Mouse (Mus musculus) lung, embryonic 15.5 days (tissue): ENCODE results near the gene Smyd3. TPM values are rescaled to one million over a fixed set of nuclear protein-coding genes. Genes with fewer than 3 reads are reported as not detected.

Experiments used
- ATAC-seq: fragments of 200-750 bp; cut with Nextera tagmentation; 2 replicates; pipeline ENCODE4 v1.8.0; 2017; ENCODE audit warnings: moderate number of reproducible peaks, borderline replicate concordance; ENCODE audit not compliant: low FRiP score, low TSS enrichment; ENCODE audit errors: extremely low read depth
- H3K27ac ChIP-seq: fragments of 300-500 bp; sonication (generic); 2 replicates; pipeline ENCODE4 v1.5.1; 2015; ENCODE audit warnings: moderate library complexity, mild to moderate bottlenecking, inconsistent platforms
- H3K27me3 ChIP-seq: fragments of 300-500 bp; sonication (generic); 2 replicates; pipeline ENCODE4 v1.6.1; 2015; ENCODE audit warnings: inconsistent platforms
- H3K36me3 ChIP-seq: fragments of 300-500 bp; sonication (generic); 2 replicates; pipeline ENCODE4 v1.6.1; 2015; ENCODE audit warnings: inconsistent platforms
- H3K4me1 ChIP-seq: fragments of 300-500 bp; sonication (generic); 2 replicates; pipeline ENCODE4 v1.6.1; 2015; ENCODE audit warnings: inconsistent platforms
- H3K4me2 ChIP-seq: fragments of 300-500 bp; sonication (generic); 2 replicates; pipeline ENCODE4 v1.6.1; 2015; ENCODE audit warnings: inconsistent platforms, mild to moderate bottlenecking, moderate library complexity
- H3K4me3 ChIP-seq: fragments of 300-500 bp; sonication (generic); 2 replicates; pipeline ENCODE4 v1.5.1; 2015; ENCODE audit warnings: mild to moderate bottlenecking, inconsistent platforms
- H3K9ac ChIP-seq: fragments of 300-500 bp; sonication (generic); 2 replicates; pipeline ENCODE4 v1.6.1; 2015; ENCODE audit warnings: inconsistent platforms
- H3K9me3 ChIP-seq: fragments of 300-500 bp; sonication (generic); 2 replicates; pipeline ENCODE4 v1.6.1; 2016; ENCODE audit warnings: inconsistent platforms
- WGBS: fragments of 180-500 bp; shearing (Covaris S2); methylation state at CpG from one replicate; pipeline ENCODE4 v1.1.7; 2015; 5-methylcytosine and 5-hydroxymethylcytosine counted together
- polyA plus RNA-seq: library from polyadenylated mRNA; unstranded; fragments of >200 nt; fragmentation: Nextera tagmentation; extraction: Ambion mirVana; gene quantifications from 2 replicates; pipeline ENCODE4 v1.2.1, GENCODE M21; 2015

Gene Smyd3
- polyA plus RNA-seq, 1 experiment from 2014 or later = 18.3 TPM

DNA sequence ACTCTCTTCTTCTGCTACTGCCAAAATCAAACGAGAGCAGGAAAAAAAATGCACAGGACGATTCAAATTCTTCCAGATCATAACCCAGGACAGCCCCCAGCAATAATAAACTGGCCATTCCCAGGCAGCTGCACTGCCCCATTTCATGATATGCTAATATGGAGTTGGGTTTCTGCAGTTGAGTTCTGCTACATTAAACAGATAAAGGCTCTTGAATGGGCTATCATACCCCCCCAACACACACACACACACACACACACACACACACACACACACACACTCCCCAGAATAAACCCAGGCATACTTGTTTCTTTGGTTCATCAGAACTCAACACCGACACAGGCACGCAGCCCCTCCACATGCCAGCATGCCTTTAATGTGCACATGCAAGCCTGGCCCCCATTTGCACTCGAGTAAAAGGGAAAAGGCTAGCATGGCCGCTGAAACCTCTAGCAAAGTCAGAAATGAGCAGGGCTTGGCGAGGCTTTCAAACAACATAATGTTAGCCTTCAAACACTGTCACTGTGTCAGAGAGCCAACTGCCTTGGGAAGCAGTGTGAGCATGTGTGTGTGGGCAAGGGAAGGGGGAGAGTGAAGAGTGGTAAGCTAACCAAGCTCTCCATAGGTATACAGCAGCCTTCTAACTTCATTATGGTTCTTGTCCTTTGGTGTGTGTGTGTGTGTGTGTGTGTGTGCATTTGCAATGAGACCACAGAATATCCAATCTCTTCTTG is 513.5 kb downstream of the Smyd3 start:
- Histone ChIP-seq H3K27ac (no peak overlapping the region), H3K9ac (no peak overlapping the region), H3K4me1 (no peaks in the 10 kb centered on the region), H3K4me3 (no peak overlapping the region), H3K4me2 (no peak overlapping the region), H3K9me3 (no peaks in the 10 kb centered on the region), H3K27me3 (no peaks in the 10 kb centered on the region), H3K36me3 (no peaks in the 10 kb centered on the region)
- 68% methylated on average over 7 of the region's 7 CpGs for WGBS
- ATAC-seq = no peak

DNA sequence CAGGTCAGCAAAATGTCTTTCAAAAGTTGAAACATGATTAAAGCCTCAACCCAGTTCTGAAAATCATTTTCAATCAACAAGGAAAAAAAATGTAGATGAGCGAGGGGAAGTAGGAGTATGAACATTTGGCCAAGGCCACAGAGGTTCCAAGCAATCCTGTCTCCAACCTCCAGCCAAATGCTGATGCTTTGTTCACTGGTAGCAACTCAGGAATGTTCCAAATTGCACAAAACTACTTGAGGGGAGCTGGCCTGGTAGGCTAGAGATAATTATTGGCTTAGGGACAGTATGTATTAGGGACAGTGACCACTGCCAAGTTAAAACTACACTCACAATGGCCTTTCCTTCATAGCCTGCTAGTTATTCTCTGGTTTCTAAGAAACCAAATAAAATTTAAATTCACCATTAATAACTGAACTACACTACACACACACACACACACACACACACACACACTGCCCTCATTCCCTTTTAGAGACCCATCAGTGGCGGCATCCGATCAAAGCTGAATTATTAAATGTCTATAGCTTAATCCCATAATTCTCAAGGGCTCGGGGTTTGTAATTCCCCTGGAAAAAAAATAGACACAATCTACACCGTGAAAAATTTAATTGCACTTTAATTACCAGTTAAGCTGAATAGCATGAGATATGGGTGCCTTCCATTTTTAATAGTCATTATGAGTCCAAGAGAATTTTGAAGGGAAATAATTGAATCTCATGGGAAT is 514.3 kb downstream of the Smyd3 start:
- ATAC-seq = no peak
- Histone ChIP-seq H3K36me3 (no peaks in the 10 kb centered on the region), H3K4me1 (no peaks in the 10 kb centered on the region), H3K4me2 (no peak overlapping the region), H3K27ac (no peak overlapping the region), H3K27me3 (no peaks in the 10 kb centered on the region), H3K9me3 (no peaks in the 10 kb centered on the region), H3K9ac (no peak overlapping the region), H3K4me3 (no peak overlapping the region)
- WGBS = 82% methylated on average over 5 of the region's 5 CpGs

DNA sequence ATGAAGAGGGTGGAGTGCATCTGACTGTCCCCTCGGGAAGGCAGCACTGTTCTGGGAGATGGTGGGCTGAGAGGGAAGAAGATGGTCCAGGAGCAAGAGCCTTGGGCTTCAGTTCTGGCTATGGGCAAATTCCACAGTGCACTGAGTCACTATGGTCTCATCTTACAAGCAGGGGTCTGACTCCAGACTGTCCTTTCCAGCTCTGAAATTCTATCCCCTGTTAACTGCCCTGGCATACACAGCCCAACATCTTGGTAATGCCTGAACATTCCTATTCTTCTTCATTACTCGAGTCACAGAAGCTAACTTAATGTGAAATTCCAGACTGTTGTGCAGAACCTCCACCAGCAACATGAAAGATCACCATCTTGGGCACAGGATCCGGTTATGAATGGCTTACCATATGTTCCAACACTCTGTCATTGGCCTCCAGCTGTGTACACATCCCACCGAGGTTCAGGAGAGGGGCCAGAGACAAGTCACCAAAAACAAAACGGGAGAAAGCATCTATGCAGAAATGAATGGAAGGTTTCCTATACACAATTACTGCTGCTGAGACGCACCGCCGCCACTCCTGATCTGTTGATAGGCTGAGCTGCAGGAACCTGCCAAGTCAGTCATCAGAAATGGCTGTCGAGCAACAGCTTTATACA is 517.8 kb downstream of the Smyd3 start:
- Histone ChIP-seq H3K36me3 (no peaks in the 10 kb centered on the region), H3K9me3 (no peaks in the 10 kb centered on the region), H3K27me3 (no peaks in the 10 kb centered on the region), H3K4me1 (peaks cover 13% of the 10 kb centered on the region), H3K4me2 (no peak overlapping the region), H3K4me3 (no peak overlapping the region), H3K27ac (no peak overlapping the region), H3K9ac (no peak overlapping the region)
- ATAC-seq = no peak
- WGBS = 51% methylated on average over 9 of the region's 9 CpGs

DNA sequence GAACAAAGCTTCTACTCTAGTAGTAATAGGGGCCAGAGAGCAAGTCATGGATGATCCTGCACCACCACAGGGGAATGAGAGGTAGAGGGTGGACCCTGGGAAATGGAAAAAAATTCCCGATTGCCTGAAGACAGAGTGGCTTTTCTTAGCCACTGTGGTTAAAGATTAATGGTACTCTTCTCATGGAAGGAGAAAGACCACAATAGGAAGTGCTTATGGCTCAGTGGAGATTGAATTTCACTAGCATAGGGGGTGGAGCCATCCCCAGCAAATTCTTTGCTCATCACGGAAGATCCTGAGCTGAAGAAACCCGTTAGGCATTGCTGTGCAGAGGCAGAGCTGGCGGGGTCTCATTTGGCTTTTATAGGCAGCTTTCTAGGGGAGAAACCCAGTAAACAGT is 520.0 kb downstream of the Smyd3 start:
- peak; percentile 47; the same call in 1 of the 2 replicates for ATAC-seq

DNA sequence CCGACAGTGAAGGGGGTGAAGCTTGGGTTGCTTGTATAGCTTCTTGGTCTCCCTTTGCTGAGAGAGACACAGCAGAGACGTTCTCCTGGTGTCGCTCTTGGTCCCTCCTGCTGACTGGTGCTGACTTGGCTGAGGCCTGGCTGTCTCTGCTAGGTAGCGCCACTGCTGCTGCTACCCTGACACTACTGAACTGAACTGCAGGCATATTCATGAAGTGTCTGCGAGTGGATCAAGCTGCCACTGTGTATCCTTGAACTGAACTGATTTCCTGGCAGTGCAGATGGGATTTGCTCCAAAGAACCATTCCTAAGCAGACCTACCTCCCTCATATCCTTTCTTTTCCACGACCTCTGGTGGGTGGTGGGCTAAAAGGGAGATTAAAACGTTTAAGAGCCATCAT is 523.6 kb downstream of the Smyd3 start:
- no peak overlapping the region for H3K27ac ChIP-seq
- peak; percentile 52; the same call in 1 of the 2 replicates for ATAC-seq
- H3K4me1 ChIP-seq = peaks cover 37% of the 10 kb centered on the region
- no peaks in the 10 kb centered on the region for H3K27me3 ChIP-seq
- no peak overlapping the region for H3K4me2 ChIP-seq
- H3K4me3 ChIP-seq = no peak overlapping the region
- 36% methylated on average over 7 of the region's 7 CpGs for WGBS
- H3K9ac ChIP-seq = no peak overlapping the region
- H3K9me3 ChIP-seq = no peaks in the 10 kb centered on the region
- no peaks in the 10 kb centered on the region for H3K36me3 ChIP-seq

More for the DNA sequence above, 520.0 kb downstream of the Smyd3 start:
- Histone ChIP-seq H3K36me3 (no peaks in the 10 kb centered on the region), H3K9ac (no peak overlapping the region), H3K4me3 (no peak overlapping the region), H3K4me1 (peaks cover 26% of the 10 kb centered on the region), H3K9me3 (no peaks in the 10 kb centered on the region), H3K4me2 (no peak overlapping the region), H3K27ac (no peak overlapping the region), H3K27me3 (no peaks in the 10 kb centered on the region)
- 15% methylated on average over 4 of the region's 4 CpGs for WGBS

DNA sequence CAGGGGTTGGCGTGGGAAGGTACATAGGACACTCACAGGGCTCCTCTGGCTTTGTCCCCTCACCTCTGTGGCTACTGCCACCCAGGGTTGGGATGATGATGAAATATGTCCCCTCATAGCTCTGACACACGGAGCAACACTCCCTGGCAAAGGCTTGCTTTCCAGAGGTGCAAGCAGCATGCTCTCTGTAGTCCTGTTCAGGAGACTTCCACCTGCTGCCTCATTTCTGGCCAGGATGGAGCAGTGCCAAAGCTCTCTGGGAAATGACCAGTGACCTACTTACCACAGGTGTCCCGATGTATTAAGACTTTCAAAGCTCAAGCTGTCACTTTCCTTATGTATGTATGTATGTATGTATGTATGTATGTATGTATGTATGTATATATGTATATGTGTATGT is 525.3 kb downstream of the Smyd3 start:
- ATAC-seq = no peak
- Histone ChIP-seq H3K9ac (no peak overlapping the region), H3K4me2 (no peak overlapping the region), H3K36me3 (no peaks in the 10 kb centered on the region), H3K27me3 (no peaks in the 10 kb centered on the region), H3K4me1 (peaks cover 30% of the 10 kb centered on the region), H3K4me3 (no peak overlapping the region), H3K27ac (no peak overlapping the region), H3K9me3 (no peaks in the 10 kb centered on the region)
- 87% methylated on average over 3 of the region's 3 CpGs for WGBS

DNA sequence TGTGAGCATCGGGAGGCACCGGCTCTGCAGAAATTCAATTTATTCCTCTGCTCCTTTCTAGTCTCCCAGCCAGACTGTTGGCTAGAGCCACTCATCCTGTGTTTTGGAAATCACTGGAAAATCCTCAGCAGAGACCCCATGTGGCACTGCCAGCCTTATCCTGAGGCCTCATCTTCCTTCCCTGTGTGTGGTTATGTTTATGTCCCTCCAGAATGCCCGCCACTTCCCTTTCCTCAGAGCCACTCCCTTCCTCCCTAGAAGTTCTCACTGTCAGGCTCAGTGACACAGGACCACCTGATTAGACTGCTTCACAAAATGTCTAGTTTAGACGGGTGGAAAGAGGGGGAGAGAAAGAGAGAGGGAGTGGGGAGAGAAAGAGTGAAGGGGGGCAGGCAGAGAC is 526.4 kb downstream of the Smyd3 start:
- Histone ChIP-seq H3K9ac (no peak overlapping the region), H3K9me3 (no peaks in the 10 kb centered on the region), H3K27ac (no peak overlapping the region), H3K4me3 (no peak overlapping the region), H3K4me1 (peaks cover 27% of the 10 kb centered on the region), H3K4me2 (no peak overlapping the region), H3K36me3 (no peaks in the 10 kb centered on the region), H3K27me3 (no peaks in the 10 kb centered on the region)
- no peak for ATAC-seq
- 54% methylated on average over 4 of the region's 4 CpGs for WGBS

DNA sequence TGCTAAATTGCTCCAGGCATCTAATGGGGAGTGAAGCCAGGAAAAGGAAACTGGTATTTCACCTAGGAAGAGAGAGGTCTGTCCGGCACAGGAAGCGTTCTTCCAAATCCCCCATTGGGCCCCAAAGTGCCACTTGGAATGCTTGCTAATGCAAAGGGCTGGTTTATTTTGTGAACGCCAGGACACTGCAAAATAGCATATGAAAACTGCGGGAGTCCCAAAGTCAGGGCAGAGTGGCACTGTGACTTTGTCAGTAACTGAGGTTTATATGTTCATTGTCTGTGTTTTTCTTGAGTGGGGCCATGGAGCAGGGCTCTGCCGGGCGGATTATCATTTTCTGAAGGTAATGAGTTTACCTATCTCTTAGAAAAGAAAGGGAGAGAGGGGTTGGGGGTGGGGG is 526.8 kb downstream of the Smyd3 start:
- no peaks in the 10 kb centered on the region for H3K36me3 ChIP-seq
- no peak for ATAC-seq
- H3K4me3 ChIP-seq = no peak overlapping the region
- no peak overlapping the region for H3K27ac ChIP-seq
- no peak overlapping the region for H3K4me2 ChIP-seq
- WGBS = 58% methylated on average over 6 of the region's 6 CpGs
- H3K27me3 ChIP-seq = no peaks in the 10 kb centered on the region
- H3K9me3 ChIP-seq = no peaks in the 10 kb centered on the region
- peaks cover 27% of the 10 kb centered on the region for H3K4me1 ChIP-seq
- H3K9ac ChIP-seq = no peak overlapping the region

DNA sequence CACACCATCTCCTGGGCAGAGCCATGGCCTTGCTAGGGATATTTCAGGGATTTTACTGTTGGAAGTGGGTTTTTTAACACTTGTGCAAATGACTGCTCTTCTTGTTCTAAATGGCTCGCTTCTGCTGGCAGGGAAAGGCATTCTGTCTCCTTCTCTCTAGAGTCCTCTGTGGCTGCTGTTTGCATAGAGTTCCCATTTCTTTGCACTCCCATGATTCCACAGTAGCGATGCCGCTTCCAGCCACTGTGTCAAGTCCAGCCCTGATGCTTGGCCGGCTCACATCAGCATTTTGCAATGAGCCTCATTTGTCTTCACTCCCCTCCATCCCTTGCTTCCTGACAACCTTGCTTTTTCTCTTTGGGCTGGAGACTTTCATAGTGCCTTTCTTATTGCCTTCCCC is 528.4 kb downstream of the Smyd3 start:
- Histone ChIP-seq H3K27ac (no peak overlapping the region), H3K4me3 (no peak overlapping the region), H3K4me2 (no peak overlapping the region), H3K4me1 (peaks cover 21% of the 10 kb centered on the region), H3K27me3 (no peaks in the 10 kb centered on the region), H3K9me3 (no peaks in the 10 kb centered on the region), H3K36me3 (no peaks in the 10 kb centered on the region), H3K9ac (no peak overlapping the region)
- no peak for ATAC-seq
- 46% methylated on average over 4 of the region's 4 CpGs for WGBS

DNA sequence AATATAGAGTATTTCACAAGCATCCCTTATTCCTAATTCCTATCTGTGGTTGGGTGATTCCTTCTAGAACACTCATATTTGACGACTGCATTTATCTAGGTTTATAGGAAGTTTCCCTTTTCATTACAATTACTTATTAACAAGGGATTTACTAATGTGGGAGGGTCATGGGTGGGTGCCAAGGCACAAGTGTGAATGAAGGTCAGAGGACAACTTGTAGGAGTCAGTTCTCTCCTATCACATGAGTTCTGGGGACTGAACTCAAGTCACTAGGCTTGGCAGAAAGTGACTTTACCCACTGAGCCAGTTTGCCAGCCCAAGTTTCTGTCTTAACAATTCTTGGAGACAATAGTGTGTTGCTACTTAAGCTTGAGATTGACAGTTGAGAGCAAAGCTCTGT is 529.7 kb downstream of the Smyd3 start:
- Histone ChIP-seq H3K9ac (no peak overlapping the region), H3K4me1 (peaks cover 13% of the 10 kb centered on the region; the same call in 1 of the 2 replicates), H3K4me2 (no peak overlapping the region), H3K27me3 (no peaks in the 10 kb centered on the region), H3K36me3 (no peaks in the 10 kb centered on the region), H3K27ac (no peak overlapping the region), H3K9me3 (no peaks in the 10 kb centered on the region), H3K4me3 (no peak overlapping the region)
- ATAC-seq = no peak
- WGBS = 44% methylated on average over 1 of the region's 1 CpGs

DNA sequence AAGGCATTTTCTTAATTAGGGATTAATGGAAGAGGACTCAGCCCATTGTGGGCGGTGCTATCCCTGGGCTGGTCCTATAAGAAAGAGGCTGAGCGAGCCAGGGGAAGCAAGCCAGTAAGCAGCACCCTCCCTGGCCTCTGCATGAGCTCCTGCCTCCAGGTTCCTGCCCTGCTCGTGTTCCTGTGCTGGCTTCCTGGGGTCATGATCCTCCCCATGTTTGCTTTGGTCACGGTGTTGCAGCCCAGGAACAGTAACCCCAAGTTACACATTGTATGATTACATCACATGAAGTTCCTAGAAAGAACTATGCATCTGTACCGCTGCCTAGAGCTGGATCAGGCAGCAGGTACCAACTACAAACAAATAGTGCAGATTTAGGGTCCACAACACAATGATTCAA is 536.2 kb downstream of the Smyd3 start:
- Histone ChIP-seq H3K9ac (no peak overlapping the region), H3K9me3 (no peaks in the 10 kb centered on the region), H3K4me1 (peaks cover 13% of the 10 kb centered on the region), H3K36me3 (no peaks in the 10 kb centered on the region), H3K4me2 (no peak overlapping the region), H3K27me3 (no peaks in the 10 kb centered on the region), H3K27ac (no peak overlapping the region), H3K4me3 (no peak overlapping the region)
- no peak for ATAC-seq
- WGBS = 73% methylated on average over 5 of the region's 5 CpGs

DNA sequence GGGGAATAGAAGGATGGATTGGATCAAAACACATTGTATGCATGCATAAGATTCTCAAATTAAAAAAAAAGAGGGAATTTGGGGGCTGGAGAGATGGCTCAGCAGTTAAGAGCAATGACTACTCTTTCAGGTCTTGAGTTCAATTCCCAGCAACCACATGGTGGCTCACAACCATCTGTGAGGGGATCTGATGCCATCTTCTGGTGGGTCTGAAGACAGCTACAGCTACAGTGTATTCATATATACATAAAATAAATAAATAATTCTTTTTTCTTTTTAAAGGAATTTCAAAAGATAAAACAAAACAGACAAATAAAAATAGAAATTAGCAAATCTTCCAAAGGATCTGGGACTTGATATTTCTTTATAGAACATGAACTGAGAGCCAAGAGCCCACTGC is 537.7 kb downstream of the Smyd3 start:
- H3K9me3 ChIP-seq = no peaks in the 10 kb centered on the region
- H3K4me1 ChIP-seq = peaks cover 13% of the 10 kb centered on the region
- ATAC-seq = no peak
- no peak overlapping the region for H3K4me2 ChIP-seq
- no peak overlapping the region for H3K9ac ChIP-seq
- no peak overlapping the region for H3K4me3 ChIP-seq
- no peaks in the 10 kb centered on the region for H3K27me3 ChIP-seq
- no peak overlapping the region for H3K27ac ChIP-seq
- H3K36me3 ChIP-seq = no peaks in the 10 kb centered on the region
